Mouse (Mus musculus) intestine, embryonic 15.5 days (tissue): ENCODE data around the gene Gm10282. TPM values are rescaled to one million over a fixed set of nuclear protein-coding genes. Genes with fewer than 3 reads are reported as not detected.

ENCODE experiments used
- ATAC-seq: fragments of 200-750 bp; cut with Nextera tagmentation; 2 replicates; pipeline ENCODE4 v1.8.0; 2017; ENCODE audit warnings: moderate TSS enrichment, moderate library complexity
- H3K27ac ChIP-seq: fragments of 300-500 bp; sonication (generic); 2 replicates; pipeline ENCODE4 v1.5.1; 2015; ENCODE audit warnings: mild to moderate bottlenecking, inconsistent platforms
- H3K27me3 ChIP-seq: fragments of 300-500 bp; sonication (generic); replicated peaks from 2 replicates; pipeline ENCODE4 v1.6.1; 2015; ENCODE audit warnings: inconsistent platforms
- H3K36me3 ChIP-seq: fragments of 300-500 bp; sonication (generic); 2 replicates; pipeline ENCODE4 v1.6.1; 2015; ENCODE audit warnings: inconsistent platforms
- H3K4me1 ChIP-seq: fragments of 300-500 bp; sonication (generic); replicated peaks from 2 replicates; pipeline ENCODE4 v1.6.1; 2015; ENCODE audit warnings: inconsistent platforms
- H3K4me2 ChIP-seq: fragments of 300-500 bp; sonication (generic); replicated peaks from 2 replicates; pipeline ENCODE4 v1.6.1; 2015; ENCODE audit warnings: mild to moderate bottlenecking, inconsistent platforms
- H3K4me3 ChIP-seq: fragments of 300-500 bp; sonication (generic); replicated peaks from 2 replicates; pipeline ENCODE4 v1.5.1; 2015; ENCODE audit warnings: inconsistent platforms
- H3K9ac ChIP-seq: fragments of 300-500 bp; sonication (generic); 2 replicates; pipeline ENCODE4 v1.6.1; 2015; ENCODE audit warnings: inconsistent platforms
- H3K9me3 ChIP-seq: fragments of 300-500 bp; sonication (generic); 2 replicates; pipeline ENCODE4 v1.6.1; 2016; ENCODE audit warnings: inconsistent platforms
- WGBS: fragments of 180-500 bp; shearing (Covaris S2); methylation state at CpG from one replicate; pipeline ENCODE4 v1.1.7; 2015; 5-methylcytosine and 5-hydroxymethylcytosine counted together
- polyA plus RNA-seq: library from polyadenylated mRNA; unstranded; fragments of >200 nt; fragmentation: Nextera tagmentation; extraction: Ambion mirVana; gene quantifications from 2 replicates; pipeline ENCODE4 v1.2.1, GENCODE M21; 2015

Gene Gm10282
- polyA plus RNA-seq, 1 experiment from 2014 or later: 24.3 TPM

- Histone ChIP-seq H3K36me3 (no peaks in the 10 kb centered on the region), H3K27me3 (peaks cover 24% of the 10 kb centered on the region), H3K9ac (no peak overlapping the region), H3K9me3 (no peaks in the 10 kb centered on the region), H3K4me1 (peaks cover 16% of the 10 kb centered on the region), H3K4me3 (no peak overlapping the region), H3K4me2 (no peak overlapping the region), H3K27ac (no peak overlapping the region)
- no peak for ATAC-seq
- 82% methylated on average over 20 of the region's 20 CpGs for WGBS
Observed at GRCm38 (mm10) chr8:72321635-72322441, 16.8 kb upstream of the Gm10282 start.

GRCm38 (mm10) chr8:72320803-72321583 lies 15.9 kb upstream of the Gm10282 start:
- no peaks in the 10 kb centered on the region for H3K36me3 ChIP-seq
- H3K4me3 ChIP-seq: peak overlapping the region; percentile 62
- WGBS: 51% methylated on average over 25 of the region's 25 CpGs
- peaks cover 24% of the 10 kb centered on the region for H3K27me3 ChIP-seq
- no peak for ATAC-seq
- peaks cover 16% of the 10 kb centered on the region for H3K4me1 ChIP-seq
- H3K27ac ChIP-seq: no peak overlapping the region
- no peak overlapping the region for H3K9ac ChIP-seq
- no peaks in the 10 kb centered on the region for H3K9me3 ChIP-seq
- peak overlapping the region; percentile 100 for H3K4me2 ChIP-seq

DNA sequence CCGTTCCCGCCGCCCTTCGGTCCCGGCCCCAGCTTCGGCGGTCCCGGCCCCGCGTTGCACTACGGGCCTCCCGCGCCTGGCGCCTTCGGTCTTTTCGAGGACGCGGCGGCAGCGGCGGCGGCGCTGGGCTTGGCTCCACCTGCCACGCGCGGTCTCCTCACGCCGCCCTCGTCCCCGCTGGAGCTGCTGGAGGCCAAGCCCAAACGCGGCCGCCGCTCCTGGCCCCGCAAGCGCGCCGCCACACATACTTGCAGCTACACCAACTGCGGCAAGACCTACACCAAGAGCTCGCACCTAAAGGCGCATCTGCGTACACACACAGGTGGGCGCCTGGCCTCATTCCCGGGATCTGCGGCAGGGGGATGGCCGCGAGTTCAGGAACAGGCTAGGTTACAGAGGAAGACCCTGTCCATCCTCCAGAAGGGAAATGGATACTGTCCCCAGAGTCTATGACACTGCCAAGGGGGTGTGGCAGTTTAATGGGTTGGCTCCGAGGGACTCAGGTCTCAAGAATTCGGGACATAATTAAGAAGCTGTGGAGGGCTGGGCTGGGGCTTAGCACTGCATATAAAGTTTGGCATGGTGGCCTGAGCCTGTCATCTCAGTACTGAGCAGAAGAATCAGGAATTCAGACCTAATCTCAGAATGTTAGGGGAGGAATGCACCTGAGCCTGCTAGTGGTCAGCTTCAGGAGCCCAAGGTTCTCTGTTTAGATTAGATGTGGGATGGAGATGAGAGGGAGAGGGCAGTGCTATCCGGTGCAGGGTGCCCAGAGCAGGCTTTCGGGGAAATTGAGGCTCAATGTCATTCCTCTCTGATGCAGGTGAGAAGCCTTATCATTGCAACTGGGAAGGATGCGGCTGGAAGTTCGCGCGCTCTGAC lies 15.1 kb upstream of the Gm10282 start:
- no peak overlapping the region for H3K27ac ChIP-seq
- peak overlapping the region; percentile 62 for H3K4me3 ChIP-seq
- WGBS: 6% methylated on average over 55 of the region's 55 CpGs

DNA sequence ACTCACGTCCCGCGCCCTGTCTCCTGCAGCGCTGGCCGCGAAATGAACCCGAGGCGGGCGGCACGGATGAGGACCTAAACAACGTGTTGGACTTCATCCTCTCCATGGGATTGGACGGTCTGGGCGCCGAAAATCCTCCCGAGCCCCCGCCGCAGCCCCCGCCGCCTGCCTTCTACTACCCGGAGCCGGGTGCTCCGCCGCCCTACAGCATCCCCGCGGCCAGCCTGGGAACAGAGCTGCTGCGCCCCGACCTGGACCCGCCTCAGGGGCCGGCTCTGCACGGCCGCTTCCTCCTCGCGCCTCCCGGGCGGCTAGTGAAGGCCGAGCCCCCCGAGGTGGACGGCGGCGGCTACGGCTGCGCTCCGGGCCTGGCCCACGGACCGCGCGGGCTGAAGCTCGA lies 14.3 kb upstream of the Gm10282 start:
- H3K4me2 ChIP-seq: peak overlapping the region; percentile 100
- ATAC-seq: peak; percentile 35
- no peaks in the 10 kb centered on the region for H3K36me3 ChIP-seq
- H3K27ac ChIP-seq: peak overlapping the region; percentile 64
- H3K9ac ChIP-seq: peak overlapping the region; percentile 62
- no peaks in the 10 kb centered on the region for H3K9me3 ChIP-seq
- H3K4me3 ChIP-seq: peak overlapping the region; percentile 62
- peaks cover 24% of the 10 kb centered on the region for H3K27me3 ChIP-seq
- H3K4me1 ChIP-seq: peaks cover 16% of the 10 kb centered on the region
- WGBS: under 1% methylated on average over 45 of the region's 48 CpGs

More for the DNA sequence above, 15.1 kb upstream of the Gm10282 start:
- Histone ChIP-seq H3K4me1 (peaks cover 16% of the 10 kb centered on the region), H3K4me2 (peak overlapping the region; percentile 100), H3K36me3 (no peaks in the 10 kb centered on the region), H3K27me3 (peaks cover 24% of the 10 kb centered on the region), H3K9me3 (no peaks in the 10 kb centered on the region), H3K9ac (peak overlapping the region; percentile 62)
- ATAC-seq: no peak

DNA sequence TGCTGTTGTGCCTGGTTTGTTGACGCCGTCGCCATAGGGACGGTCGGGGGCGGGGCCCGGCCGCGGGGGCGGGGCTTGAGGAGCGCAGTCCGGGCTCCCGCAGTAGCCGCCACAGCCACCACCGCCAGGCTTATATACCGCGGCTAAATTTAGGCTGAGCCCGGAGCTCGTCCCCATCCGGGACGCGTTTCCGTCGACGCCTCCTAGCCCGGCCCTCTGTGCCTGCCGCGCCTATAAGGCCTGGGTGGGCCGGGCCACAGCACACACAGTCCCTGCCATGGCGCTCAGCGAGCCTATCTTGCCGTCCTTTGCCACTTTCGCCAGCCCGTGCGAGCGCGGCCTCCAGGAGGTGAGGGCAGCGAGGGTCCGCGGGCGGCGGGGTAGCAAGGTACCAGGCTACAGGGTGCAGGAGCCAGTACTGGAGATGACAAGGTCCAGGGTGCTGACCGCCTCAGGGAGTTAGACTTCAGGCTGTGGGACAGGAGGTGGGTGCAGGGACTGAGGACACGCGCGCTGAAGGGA lies 13.8 kb upstream of the Gm10282 start, which contains the start of gene Klf2:
Gene Klf2 (plus strand): TSS at position 233 of the 522 bp plus-strand sequence.
- no peaks in the 10 kb centered on the region for H3K36me3 ChIP-seq
- peak; percentile 96 for ATAC-seq
- no peaks in the 10 kb centered on the region for H3K9me3 ChIP-seq
- peak within 1 kb of the TSS; percentile 100 for H3K4me2 ChIP-seq
- peak within 1 kb of the TSS; percentile 62 for H3K4me3 ChIP-seq
- peak within 1 kb of the TSS; percentile 62 for H3K9ac ChIP-seq
- WGBS: under 1% methylated on average over 46 of the region's 46 CpGs
- H3K27ac ChIP-seq: peak within 1 kb of the TSS; percentile 64
- H3K4me1 ChIP-seq: peaks cover 16% of the 10 kb centered on the region
- H3K27me3 ChIP-seq: peaks cover 24% of the 10 kb centered on the region

GRCm38 (mm10) chr8:72317741-72318301 lies 12.8 kb upstream of the Gm10282 start:
- H3K4me2 ChIP-seq: no peak overlapping the region
- H3K27ac ChIP-seq: no peak overlapping the region
- no peaks in the 10 kb centered on the region for H3K9me3 ChIP-seq
- H3K4me1 ChIP-seq: peaks cover 16% of the 10 kb centered on the region
- no peak overlapping the region for H3K4me3 ChIP-seq
- H3K27me3 ChIP-seq: peaks cover 24% of the 10 kb centered on the region
- no peak overlapping the region for H3K9ac ChIP-seq
- H3K36me3 ChIP-seq: no peaks in the 10 kb centered on the region
- 37% methylated on average over 5 of the region's 5 CpGs for WGBS
- ATAC-seq: no peak

DNA sequence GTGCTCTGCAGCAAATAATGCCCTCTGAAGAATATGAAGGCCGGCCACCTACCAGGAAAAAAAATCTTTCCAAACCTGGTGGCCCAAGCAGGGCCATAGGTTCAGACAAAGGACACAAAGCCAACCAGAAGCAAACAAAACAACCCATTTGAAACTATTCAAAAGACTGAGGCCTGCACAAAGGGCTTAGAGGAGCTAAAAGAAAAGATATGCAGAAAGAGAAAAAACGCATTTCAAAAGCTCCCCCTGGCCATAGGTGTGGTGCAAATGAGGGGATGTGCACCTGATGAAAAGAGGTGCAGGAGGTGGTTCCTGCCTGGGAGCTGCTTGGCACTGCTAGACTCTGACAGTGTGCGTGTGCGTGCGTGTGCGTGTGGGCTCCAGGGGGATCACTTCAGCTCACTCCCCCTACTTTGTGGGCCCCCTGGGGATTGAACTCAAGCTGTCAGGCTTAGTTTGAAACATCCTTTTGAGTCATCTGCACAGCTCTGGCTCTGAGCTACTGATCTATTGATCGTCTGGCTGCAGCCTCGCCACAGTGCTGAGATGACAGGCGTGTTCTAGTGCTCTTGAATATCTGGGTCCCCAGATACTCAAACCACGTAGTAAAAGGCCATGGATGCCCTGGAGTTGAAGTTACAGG lies 11.1 kb upstream of the Gm10282 start:
- 59% methylated on average over 10 of the region's 10 CpGs for WGBS
- no peak for ATAC-seq
- H3K9me3 ChIP-seq: no peaks in the 10 kb centered on the region
- no peak overlapping the region for H3K4me2 ChIP-seq
- H3K4me3 ChIP-seq: no peak overlapping the region
- no peak overlapping the region for H3K9ac ChIP-seq
- H3K4me1 ChIP-seq: peaks cover 16% of the 10 kb centered on the region
- no peaks in the 10 kb centered on the region for H3K36me3 ChIP-seq
- H3K27ac ChIP-seq: no peak overlapping the region
- H3K27me3 ChIP-seq: peaks cover 22% of the 10 kb centered on the region

- H3K9ac ChIP-seq: no peak overlapping the region
Observed at GRCm38 (mm10) chr8:72312926-72313518, 8.0 kb upstream of the Gm10282 start.

GRCm38 (mm10) chr8:72310849-72311506 lies 5.9 kb upstream of the Gm10282 start:
- peak; percentile 80 for ATAC-seq

More at GRCm38 (mm10) chr8:72312926-72313518, 8.0 kb upstream of the Gm10282 start:
- WGBS: 69% methylated on average over 3 of the region's 3 CpGs
- no peaks in the 10 kb centered on the region; the same call in 1 of the 2 replicates for H3K4me1 ChIP-seq
- H3K4me2 ChIP-seq: no peak overlapping the region
- no peak overlapping the region for H3K4me3 ChIP-seq
- H3K27me3 ChIP-seq: no peaks in the 10 kb centered on the region
- H3K27ac ChIP-seq: no peak overlapping the region
- ATAC-seq: no peak
- no peaks in the 10 kb centered on the region for H3K36me3 ChIP-seq
- no peaks in the 10 kb centered on the region for H3K9me3 ChIP-seq

DNA sequence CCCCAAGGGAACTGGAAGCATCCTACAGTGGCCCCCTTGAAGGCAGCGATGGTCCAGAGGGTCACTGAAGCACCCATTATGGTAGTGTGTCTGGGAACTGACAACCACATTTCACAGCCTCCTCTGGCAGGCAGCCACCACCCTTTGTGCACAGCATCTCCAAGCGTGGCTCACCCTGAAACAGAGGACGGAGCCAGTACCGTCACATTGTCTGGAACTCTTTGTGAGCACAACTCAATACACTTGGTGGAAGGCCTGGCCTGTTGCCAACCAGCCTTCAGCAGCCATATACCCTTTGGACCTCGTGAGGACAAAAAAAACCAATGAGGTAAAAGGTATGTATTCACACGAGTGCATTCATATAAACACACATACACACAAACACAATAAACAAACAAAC lies 3.2 kb upstream of the Gm10282 start:
- Histone ChIP-seq H3K36me3 (no peaks in the 10 kb centered on the region), H3K4me2 (no peak overlapping the region), H3K4me1 (no peaks in the 10 kb centered on the region; the same call in 1 of the 2 replicates), H3K9ac (no peak overlapping the region), H3K4me3 (no peak overlapping the region), H3K27me3 (no peaks in the 10 kb centered on the region), H3K27ac (no peak overlapping the region), H3K9me3 (no peaks in the 10 kb centered on the region)
- peak; percentile 76; the same call in 1 of the 2 replicates for ATAC-seq
- 45% methylated on average over 6 of the region's 6 CpGs for WGBS

More at GRCm38 (mm10) chr8:72310849-72311506, 5.9 kb upstream of the Gm10282 start:
- H3K4me1 ChIP-seq: no peaks in the 10 kb centered on the region; the same call in 1 of the 2 replicates
- 52% methylated on average over 8 of the region's 8 CpGs for WGBS
- no peak overlapping the region for H3K4me3 ChIP-seq
- no peak overlapping the region for H3K4me2 ChIP-seq
- H3K36me3 ChIP-seq: no peaks in the 10 kb centered on the region
- no peaks in the 10 kb centered on the region for H3K27me3 ChIP-seq
- H3K27ac ChIP-seq: no peak overlapping the region
- no peak overlapping the region for H3K9ac ChIP-seq
- H3K9me3 ChIP-seq: no peaks in the 10 kb centered on the region
